Mouse (Mus musculus) midbrain, postnatal 0 days (tissue): ENCODE results near the gene Dlx4. TPM values are rescaled to one million over a fixed set of nuclear protein-coding genes. Genes with fewer than 3 reads are reported as not detected.

ENCODE experiments used
- ATAC-seq: fragments of 200-750 bp; cut with Nextera tagmentation; 2 replicates; pipeline ENCODE4 v1.8.0; 2017; ENCODE audit warnings: moderate number of reproducible peaks, mild to moderate bottlenecking, moderate TSS enrichment, moderate library complexity; ENCODE audit not compliant: low FRiP score
- DNase-seq: peaks from one replicate; pipeline ENCODE4 v3.0.0-alpha.2; 2015; ENCODE audit warnings: low spot score
- H3K27ac ChIP-seq: fragments of 300-500 bp; sonication (generic); 2 replicates; pipeline ENCODE4 v1.5.1; 2014; ENCODE audit warnings: low read depth, mild to moderate bottlenecking, low read length, mixed read lengths
- H3K27me3 ChIP-seq: fragments of 300-500 bp; sonication (generic); 2 replicates; pipeline ENCODE4 v1.6.1; 2014; ENCODE audit warnings: low read length, control low read depth, mixed read lengths; ENCODE audit not compliant: insufficient read depth
- H3K36me3 ChIP-seq: fragments of 300-500 bp; sonication (generic); 2 replicates; pipeline ENCODE4 v1.6.1; 2014; ENCODE audit warnings: low read length, control low read depth, mixed read lengths; ENCODE audit not compliant: insufficient read depth
- H3K4me1 ChIP-seq: fragments of 300-500 bp; sonication (generic); 2 replicates; pipeline ENCODE4 v1.6.1; 2014; ENCODE audit warnings: mild to moderate bottlenecking, control low read depth, antibody characterized with exemption, low read length, mixed read lengths; ENCODE audit not compliant: insufficient read depth
- H3K4me2 ChIP-seq: fragments of 300-500 bp; sonication (generic); 2 replicates; pipeline ENCODE4 v1.6.1; 2014; ENCODE audit warnings: low read depth, mild to moderate bottlenecking, low read length, mixed read lengths; ENCODE audit not compliant: poor library complexity, severe bottlenecking
- H3K4me3 ChIP-seq: fragments of 300-500 bp; sonication (generic); 2 replicates; pipeline ENCODE4 v1.5.1; 2014; ENCODE audit warnings: low read depth, mild to moderate bottlenecking, low read length, moderate library complexity
- H3K9ac ChIP-seq: fragments of 300-500 bp; sonication (generic); replicated peaks from 2 replicates; pipeline ENCODE4 v1.6.1; 2014; ENCODE audit warnings: mild to moderate bottlenecking, low read length, moderate library complexity, mixed read lengths; ENCODE audit not compliant: poor library complexity, severe bottlenecking
- H3K9me3 ChIP-seq: fragments of 300-500 bp; sonication (generic); 2 replicates; pipeline ENCODE4 v1.6.1; 2016; ENCODE audit warnings: low read length, control low read depth
- CTCF ChIP-seq: IDR thresholded peaks from 2 replicates; pipeline ENCODE4 v1.5.1; 2016; ENCODE audit warnings: antibody characterized with exemption, mild to moderate bottlenecking
- WGBS: fragments of 180-500 bp; shearing (Covaris S2); extraction: QIAGEN DNeasy Blood & Tissue Kit; methylation state at CpG from one replicate; pipeline ENCODE4 v1.1.7; 2014; 5-methylcytosine and 5-hydroxymethylcytosine counted together
- polyA plus RNA-seq: library from polyadenylated mRNA; unstranded; fragments of >200 nt; fragmentation: Nextera tagmentation; extraction: Ambion mirVana; gene quantifications from 2 replicates; pipeline ENCODE4 v1.2.1, GENCODE M21; 2015
- total RNA-seq: library from RNA; depleted of rRNA; stranded (reverse); fragments of >200 nt; gene quantifications from 2 replicates; pipeline ENCODE4 v1.2.3, GENCODE M21; 2014

The Dlx4 gene
- total and polyA plus RNA-seq, 2 experiments from 2014 or later, result 0.51 to 0.60 TPM

- peaks cover 3% of the 10 kb centered on the region; the same call in 1 of the 2 replicates for H3K4me1 ChIP-seq
- no peaks in the 10 kb centered on the region for H3K9me3 ChIP-seq
- no peaks in the 10 kb centered on the region for H3K36me3 ChIP-seq
- peak; percentile 81 for DNase-seq
- peak; percentile 97 for TF ChIP-seq CTCF
- no peak for ATAC-seq
- H3K27ac ChIP-seq, result no peak overlapping the region
- H3K9ac ChIP-seq, result no peak overlapping the region
- no peak overlapping the region for H3K4me2 ChIP-seq
- WGBS, result 6% methylated on average over 8 of the region's 8 CpGs
- peaks cover 47% of the 10 kb centered on the region for H3K27me3 ChIP-seq
- no peak overlapping the region for H3K4me3 ChIP-seq
These were observed 27.6 kb downstream of the Dlx4 start for GRCm38 (mm10) chr11:95118505-95118904.

GRCm38 (mm10) chr11:95117030-95117429 lies 29.0 kb downstream of the Dlx4 start:
- Histone ChIP-seq H3K27ac (no peak overlapping the region), H3K27me3 (peaks cover 32% of the 10 kb centered on the region), H3K9ac (no peak overlapping the region), H3K4me1 (peaks cover 3% of the 10 kb centered on the region; the same call in 1 of the 2 replicates), H3K4me2 (no peak overlapping the region), H3K4me3 (no peak overlapping the region), H3K36me3 (no peaks in the 10 kb centered on the region), H3K9me3 (no peaks in the 10 kb centered on the region)
- 3% methylated on average over 6 of the region's 6 CpGs for whole genome bisulfite sequencing
- TF ChIP-seq CTCF, result peak; percentile 99
- DNase-seq, result peak; percentile 89
- peak; percentile 72 for ATAC-seq

GRCm38 (mm10) chr11:95110081-95110480 lies 36.0 kb downstream of the Dlx4 start:
- Histone ChIP-seq H3K9me3 (no peaks in the 10 kb centered on the region), H3K36me3 (no peaks in the 10 kb centered on the region), H3K4me1 (no peaks in the 10 kb centered on the region), H3K27me3 (no peaks in the 10 kb centered on the region), H3K27ac (no peak overlapping the region), H3K4me2 (no peak overlapping the region), H3K4me3 (no peak overlapping the region), H3K9ac (no peak overlapping the region)
- TF ChIP-seq CTCF, result no peak
- 88% methylated on average over 7 of the region's 7 CpGs for WGBS
- ATAC-seq, result no peak
- no peak for DNase-seq

GRCm38 (mm10) chr11:95109000-95109399 lies 37.1 kb downstream of the Dlx4 start:
- ATAC-seq (no peak), DNase-seq (no peak)
- H3K4me3 ChIP-seq, result no peak overlapping the region
- no peak overlapping the region for H3K27ac ChIP-seq
- H3K9ac ChIP-seq, result no peak overlapping the region
- 80% methylated on average over 2 of the region's 2 CpGs for WGBS
- no peaks in the 10 kb centered on the region for H3K27me3 ChIP-seq
- H3K36me3 ChIP-seq, result no peaks in the 10 kb centered on the region
- no peak for TF ChIP-seq CTCF
- H3K4me1 ChIP-seq, result no peaks in the 10 kb centered on the region
- H3K4me2 ChIP-seq, result no peak overlapping the region
- no peaks in the 10 kb centered on the region for H3K9me3 ChIP-seq

GRCm38 (mm10) chr11:95106440-95107236 lies 39.4 kb downstream of the Dlx4 start:
- H3K4me3 ChIP-seq, result no peak overlapping the region
- TF ChIP-seq CTCF, result peak; percentile 98
- no peaks in the 10 kb centered on the region for H3K27me3 ChIP-seq
- H3K9me3 ChIP-seq, result no peaks in the 10 kb centered on the region
- no peak overlapping the region for H3K9ac ChIP-seq
- H3K4me2 ChIP-seq, result no peak overlapping the region
- no peaks in the 10 kb centered on the region for H3K36me3 ChIP-seq
- no peaks in the 10 kb centered on the region for H3K4me1 ChIP-seq
- 30% methylated on average over 23 of the region's 23 CpGs for WGBS
- no peak overlapping the region for H3K27ac ChIP-seq
- ATAC-seq (peak; percentile 79), DNase-seq (peak; percentile 91)

GRCm38 (mm10) chr11:95105274-95105874 lies 40.7 kb downstream of the Dlx4 start:
- H3K4me3 ChIP-seq, result no peak overlapping the region

More at GRCm38 (mm10) chr11:95105274-95105874, 40.7 kb downstream of the Dlx4 start:
- WGBS, result 3% methylated on average over 23 of the region's 25 CpGs
- Histone ChIP-seq H3K4me2 (peak overlapping the region; percentile 37; the same call in 1 of the 2 replicates), H3K4me1 (no peaks in the 10 kb centered on the region), H3K27me3 (no peaks in the 10 kb centered on the region), H3K36me3 (no peaks in the 10 kb centered on the region), H3K9me3 (no peaks in the 10 kb centered on the region), H3K27ac (no peak overlapping the region), H3K9ac (no peak overlapping the region)
- no peak for TF ChIP-seq CTCF
- ATAC-seq (no peak), DNase-seq (no peak)
